Mouse (Mus musculus): ENCODE data around the gene Rnf26. TPM values are rescaled to one million over a fixed set of nuclear protein-coding genes. Genes with fewer than 3 reads are reported as not detected.

Gene Rnf26
- polyA plus RNA-seq, 2 experiments: 21.9 to 29.4 TPM

GRCm38 (mm10) chr9:44075996-44076763, 37.1 kb downstream of the Rnf26 start:
- WGBS (ENCODE audit: insufficient replicate concordance): 59% methylated on average over 16 of the region's 16 CpGs
- no peak for DNase-seq (ENCODE audit: low read depth in 3 of 3, low spot score in 3 of 3)
- H3K27me3 ChIP-seq (ENCODE audit: control insufficient read depth, insufficient read depth, low read length): peaks cover 2% of the 10 kb centered on the region; the same call in 1 of the 2 replicates

GRCm38 (mm10) chr9:44075276-44075995, 37.9 kb downstream of the Rnf26 start:
- no peak for DNase-seq (ENCODE audit: low read depth in 3 of 3, low spot score in 3 of 3)
- no peak for ATAC-seq (ENCODE audit: insufficient read depth)
- peaks cover 2% of the 10 kb centered on the region; the same call in 1 of the 2 replicates for H3K27me3 ChIP-seq (ENCODE audit: control insufficient read depth, insufficient read depth, low read length)
- H3K4me3 ChIP-seq (ENCODE audit: insufficient read depth in 1 of 2, low read depth in 2 of 2, low read length in 2 of 2): no peak overlapping the region
- no peaks in the 10 kb centered on the region for H3K9me3 ChIP-seq (ENCODE audit: control insufficient read depth, low read length)
- H3K36me3 ChIP-seq (replicated peaks; ENCODE audit: control insufficient read depth, insufficient read depth, low read depth): no peaks in the 10 kb centered on the region
- H3K4me2 ChIP-seq (ENCODE audit: low read depth): no peak overlapping the region
- H3K27ac ChIP-seq: no peak overlapping the region
- TF ChIP-seq CTCF (IDR thresholded peaks at IDR 0.05; ENCODE audit: low read depth) (no peak), EP300 (IDR thresholded peaks at IDR 0.05; ENCODE audit: low read depth) (no peak)
- H3K9ac ChIP-seq (replicated peaks): no peak overlapping the region
- 65% methylated on average over 24 of the region's 24 CpGs for WGBS (ENCODE audit: insufficient replicate concordance)
- no peaks in the 10 kb centered on the region for H3K4me1 ChIP-seq (replicated peaks; ENCODE audit: control insufficient read depth in 2 of 2, insufficient read depth in 2 of 2, low read length in 1 of 2)

More at GRCm38 (mm10) chr9:44075996-44076763, 37.1 kb downstream of the Rnf26 start:
- Histone ChIP-seq H3K27ac (no peak overlapping the region), H3K36me3 (replicated peaks; ENCODE audit: control insufficient read depth, insufficient read depth, low read depth) (no peaks in the 10 kb centered on the region), H3K4me1 (replicated peaks; ENCODE audit: control insufficient read depth in 2 of 2, insufficient read depth in 2 of 2, low read length in 1 of 2) (no peaks in the 10 kb centered on the region), H3K9me3 (ENCODE audit: control insufficient read depth, low read length) (no peaks in the 10 kb centered on the region), H3K4me2 (ENCODE audit: low read depth) (no peak overlapping the region), H3K9ac (replicated peaks) (no peak overlapping the region), H3K4me3 (ENCODE audit: insufficient read depth in 1 of 2, low read depth in 2 of 2, low read length in 2 of 2) (no peak overlapping the region)
- TF ChIP-seq CTCF (IDR thresholded peaks at IDR 0.05; ENCODE audit: low read depth): no peak
- TF ChIP-seq EP300 (IDR thresholded peaks at IDR 0.05; ENCODE audit: low read depth): no peak
- ATAC-seq (ENCODE audit: insufficient read depth): no peak

DNA sequence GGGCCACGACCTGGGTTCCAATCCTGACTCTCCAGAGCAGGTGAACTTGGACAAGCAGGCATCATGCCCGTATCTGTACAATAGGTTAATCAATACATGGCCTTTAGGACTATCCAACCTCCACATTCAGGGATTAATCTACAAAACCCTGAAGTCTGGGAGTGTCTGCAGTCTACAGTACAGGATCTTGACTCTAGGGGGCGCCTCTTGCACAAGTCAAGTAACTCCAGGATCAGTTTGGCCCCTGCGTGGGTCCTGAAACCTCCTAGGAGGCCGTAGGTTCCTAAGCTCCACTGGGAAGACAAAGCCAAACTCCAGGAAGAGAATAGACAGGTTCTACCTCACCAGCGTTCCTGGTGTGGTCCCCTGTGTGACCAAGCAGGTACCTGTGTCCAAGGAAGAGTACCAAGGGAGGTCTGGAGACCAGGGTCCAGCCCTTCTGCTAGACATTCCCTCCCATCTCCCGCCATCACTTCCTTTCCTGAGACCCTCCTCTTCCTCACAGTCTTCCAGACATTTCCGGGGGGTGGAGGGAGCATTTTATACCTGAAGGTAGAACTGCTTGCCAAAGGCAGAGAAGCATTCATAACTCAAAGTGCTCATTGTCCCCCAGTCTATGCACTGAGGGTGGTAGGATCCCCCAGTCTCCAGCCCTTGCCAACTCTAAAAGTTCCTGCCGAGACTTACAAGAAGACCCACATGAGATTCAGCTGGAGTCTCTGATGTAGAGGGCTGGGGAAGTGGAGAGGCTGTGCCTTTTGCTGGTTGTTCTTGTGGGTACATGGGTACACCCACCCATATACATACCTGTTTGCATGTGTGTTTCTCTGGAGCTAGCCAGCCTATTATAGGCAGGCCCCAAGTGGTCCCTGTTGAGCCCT, 38.7 kb downstream of the Rnf26 start:
- DNase-seq (ENCODE audit: low read depth in 3 of 3, low spot score in 3 of 3) (peak in 1 of 3 experiments; percentile 20), ATAC-seq (ENCODE audit: insufficient read depth) (no peak)
- Histone ChIP-seq H3K36me3 (replicated peaks; ENCODE audit: control insufficient read depth, insufficient read depth, low read depth) (no peaks in the 10 kb centered on the region), H3K4me2 (ENCODE audit: low read depth) (no peak overlapping the region), H3K4me1 (replicated peaks; ENCODE audit: control insufficient read depth in 2 of 2, insufficient read depth in 2 of 2, low read length in 1 of 2) (no peaks in the 10 kb centered on the region), H3K9me3 (ENCODE audit: control insufficient read depth, low read length) (no peaks in the 10 kb centered on the region), H3K27me3 (ENCODE audit: control insufficient read depth, insufficient read depth, low read length) (peaks cover 2% of the 10 kb centered on the region; the same call in 1 of the 2 replicates), H3K9ac (replicated peaks) (no peak overlapping the region), H3K27ac (no peak overlapping the region), H3K4me3 (ENCODE audit: insufficient read depth in 1 of 2, low read depth in 2 of 2, low read length in 2 of 2) (no peak overlapping the region)
- TF ChIP-seq EP300 (IDR thresholded peaks at IDR 0.05; ENCODE audit: low read depth) (no peak), CTCF (IDR thresholded peaks at IDR 0.05; ENCODE audit: low read depth) (peak; percentile 59)
- WGBS (ENCODE audit: insufficient replicate concordance): 36% methylated on average over 9 of the region's 9 CpGs

DNA sequence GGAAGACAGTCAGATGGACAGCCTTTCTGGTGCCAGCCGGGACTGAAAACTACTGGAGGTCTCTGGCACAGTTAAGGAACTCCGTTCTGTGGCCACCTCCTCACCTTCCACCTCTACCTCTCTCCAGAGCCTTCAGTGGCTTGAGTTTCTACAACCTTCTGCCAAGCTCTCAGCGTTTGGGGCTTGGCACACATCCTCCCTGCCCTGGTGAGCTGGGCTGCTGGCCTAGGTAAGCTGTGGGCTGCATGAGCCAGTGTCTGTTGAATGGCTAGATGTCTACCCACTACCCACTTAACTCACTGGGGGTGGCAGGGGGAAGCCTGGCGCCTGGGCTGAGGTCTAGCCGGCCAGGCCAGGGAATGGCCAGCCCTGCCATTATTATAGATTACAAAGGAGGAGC, 40.2 kb downstream of the Rnf26 start:
- H3K9me3 ChIP-seq (ENCODE audit: control insufficient read depth, low read length): no peaks in the 10 kb centered on the region
- 52% methylated on average over 5 of the region's 5 CpGs for WGBS (ENCODE audit: insufficient replicate concordance)
- ATAC-seq (ENCODE audit: insufficient read depth): no peak

More for the DNA sequence above, 40.2 kb downstream of the Rnf26 start:
- H3K9ac ChIP-seq (replicated peaks): no peak overlapping the region
- TF ChIP-seq EP300 (IDR thresholded peaks at IDR 0.05; ENCODE audit: low read depth): no peak
- TF ChIP-seq CTCF (IDR thresholded peaks at IDR 0.05; ENCODE audit: low read depth): no peak
- no peaks in the 10 kb centered on the region for H3K36me3 ChIP-seq (replicated peaks; ENCODE audit: control insufficient read depth, insufficient read depth, low read depth)
- H3K4me2 ChIP-seq (ENCODE audit: low read depth): no peak overlapping the region
- DNase-seq (ENCODE audit: low read depth in 3 of 3, low spot score in 3 of 3): no peak
- no peaks in the 10 kb centered on the region for H3K4me1 ChIP-seq (replicated peaks; ENCODE audit: control insufficient read depth in 2 of 2, insufficient read depth in 2 of 2, low read length in 1 of 2)
- H3K27me3 ChIP-seq (ENCODE audit: control insufficient read depth, insufficient read depth, low read length): peaks cover 2% of the 10 kb centered on the region; the same call in 1 of the 2 replicates
- no peak overlapping the region for H3K27ac ChIP-seq
- no peak overlapping the region for H3K4me3 ChIP-seq (ENCODE audit: insufficient read depth in 1 of 2, low read depth in 2 of 2, low read length in 2 of 2)
